Mouse (Mus musculus): ENCODE results near the gene Ptgis.
A peak's percentile ranks its signal among the peaks of the same experiment; 100 is the strongest.

Ptgis gene

DNA sequence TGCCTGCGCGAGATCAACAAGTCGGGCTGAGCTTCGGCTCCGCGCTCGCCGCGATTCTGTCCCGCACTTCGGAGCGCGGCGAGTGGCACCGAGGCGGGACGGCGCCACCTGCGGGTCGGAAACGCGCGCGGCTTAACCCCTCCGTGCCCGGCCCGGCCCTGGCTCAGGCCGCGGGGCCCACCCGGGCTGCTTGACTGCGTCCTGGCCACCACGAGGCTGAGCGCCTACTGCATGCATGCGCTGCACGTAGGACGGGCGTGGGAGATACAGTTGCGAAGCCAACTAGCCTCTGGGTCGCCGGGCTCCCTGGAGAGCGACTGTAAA lies 50.4 kb downstream of the Ptgis start, which contains the start of gene Kcnb1:
Gene Kcnb1 (minus strand): TSS at position 80 of the 324 bp plus-strand sequence.
- DNase-seq (ENCODE audit: low spot score), result peak; percentile 64

DNA sequence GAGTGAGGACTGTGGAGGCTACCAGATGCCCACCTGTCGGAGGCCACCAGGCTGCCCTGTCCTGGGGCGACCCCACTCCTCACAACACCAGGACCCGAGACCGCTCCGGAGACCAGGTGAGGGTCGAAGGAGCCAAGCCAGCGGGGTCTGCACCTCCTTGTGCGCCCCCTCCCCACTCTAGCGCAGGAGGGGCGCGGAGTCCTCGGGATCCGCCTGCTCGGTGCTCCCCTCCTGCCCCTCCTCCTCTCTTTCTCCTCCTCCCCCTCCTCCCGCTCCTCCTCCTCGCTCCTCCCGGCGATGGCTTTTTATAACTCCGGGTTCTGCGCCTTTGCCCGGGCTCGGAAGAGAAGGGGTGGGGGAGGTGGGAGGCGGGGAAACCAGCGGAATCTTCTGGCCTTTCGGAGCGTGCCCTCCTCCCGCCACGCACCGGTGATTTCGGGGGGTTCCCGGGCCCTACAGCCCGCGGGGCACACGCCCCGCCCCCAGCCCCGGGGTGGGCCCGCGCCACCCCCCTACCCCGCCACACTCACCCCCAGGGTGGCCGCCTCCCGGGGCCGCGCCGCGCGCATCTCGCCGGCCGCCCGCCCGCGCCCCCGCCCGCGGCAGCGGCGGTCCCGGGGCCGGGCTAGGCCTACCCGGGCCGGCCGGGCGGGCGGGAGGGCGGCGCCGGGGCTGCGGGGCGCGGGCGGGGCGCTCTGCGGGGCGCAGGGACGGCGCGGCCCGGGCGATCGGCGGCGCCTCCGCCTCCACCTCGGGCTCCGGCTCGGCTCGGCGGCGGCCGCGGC lies 50.9 kb downstream of the Ptgis start:
- no peak for DNase-seq (ENCODE audit: low spot score)

DNA sequence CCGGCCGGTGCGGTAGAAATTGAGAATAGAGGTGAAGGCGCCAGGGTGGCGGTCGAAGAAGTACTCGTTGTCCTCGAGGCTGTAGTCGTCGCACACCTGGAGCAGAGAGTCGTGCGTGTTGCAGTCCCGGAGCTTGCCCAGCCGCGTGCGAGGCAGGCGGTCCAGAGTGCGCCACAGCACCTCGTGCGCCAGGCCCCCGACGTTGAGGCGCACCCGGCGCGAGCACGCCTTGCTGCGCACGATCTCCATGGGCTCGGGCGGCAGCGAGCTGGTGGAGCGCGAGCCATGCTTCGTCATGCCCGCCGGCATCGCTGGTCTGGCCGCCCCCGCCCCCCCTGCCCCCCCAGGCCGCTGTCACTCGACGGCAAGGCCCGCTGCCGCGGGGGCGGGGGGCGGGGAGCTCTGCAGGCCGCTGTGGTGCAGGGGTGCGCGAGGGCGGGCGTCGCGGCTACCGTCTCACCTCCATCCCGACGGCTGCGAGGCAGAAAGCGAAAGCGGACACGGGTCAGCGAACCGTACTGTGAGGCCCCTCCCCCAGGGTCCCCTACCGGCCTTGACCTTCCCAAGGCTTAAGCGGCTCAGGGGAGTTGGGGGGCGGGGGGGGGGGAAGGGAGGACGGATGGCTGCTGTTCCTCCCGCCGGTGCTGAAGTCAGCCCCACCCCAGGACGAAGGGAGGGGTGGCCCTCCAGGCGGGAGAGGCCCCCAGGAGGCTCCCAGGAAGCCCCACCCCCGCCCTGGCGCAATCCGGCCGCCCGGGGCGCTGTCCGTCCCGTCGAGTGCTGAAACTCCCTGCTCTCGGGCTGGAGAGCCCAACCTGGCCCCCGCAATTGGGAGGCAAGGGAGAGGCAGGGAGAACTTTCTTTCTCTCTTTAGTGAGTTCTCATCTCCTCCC lies 51.8 kb downstream of the Ptgis start:
- peak; percentile 89 for DNase-seq (ENCODE audit: low spot score)

DNA sequence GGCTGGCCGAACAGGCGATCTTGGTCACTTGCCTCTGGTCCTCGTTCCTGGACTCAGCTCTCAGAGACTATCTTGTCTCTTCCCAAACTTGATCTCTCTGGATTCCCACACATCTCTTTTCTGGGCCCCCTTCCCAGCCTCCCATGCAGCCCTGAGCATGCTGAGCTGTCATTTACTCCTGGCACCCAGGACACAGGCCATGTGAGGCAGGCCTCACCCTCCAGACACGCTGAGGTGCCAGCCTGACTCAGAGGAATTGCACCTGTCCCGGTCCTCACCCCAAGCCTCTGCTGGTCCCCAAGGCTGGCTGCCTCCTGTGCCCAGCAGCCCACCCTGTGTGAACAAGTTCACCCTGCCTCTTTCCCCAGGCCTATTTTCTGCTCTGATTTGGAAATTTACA lies 53.3 kb downstream of the Ptgis start:
- no peak for DNase-seq (ENCODE audit: low spot score)

DNA sequence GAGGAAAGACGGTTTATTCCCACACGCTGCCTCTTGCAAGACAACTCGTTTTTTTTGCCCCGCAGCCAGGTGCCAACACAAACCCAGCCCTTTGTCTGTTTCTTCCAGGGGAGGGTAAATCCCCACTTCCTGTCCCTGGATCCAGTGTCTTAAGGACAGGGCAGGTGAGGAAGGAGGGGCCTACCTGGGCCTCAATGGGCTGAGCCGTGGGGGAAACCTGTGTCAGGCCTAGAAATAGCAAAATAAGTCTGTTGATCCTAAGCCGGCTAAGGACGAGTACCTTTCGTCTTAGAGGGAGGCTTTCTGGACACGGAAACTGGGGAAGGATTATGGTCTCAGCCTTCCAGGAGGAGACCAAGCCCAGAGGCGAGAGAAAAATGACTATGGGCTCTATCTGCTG lies 53.9 kb downstream of the Ptgis start:
- DNase-seq (ENCODE audit: low spot score), result no peak

DNA sequence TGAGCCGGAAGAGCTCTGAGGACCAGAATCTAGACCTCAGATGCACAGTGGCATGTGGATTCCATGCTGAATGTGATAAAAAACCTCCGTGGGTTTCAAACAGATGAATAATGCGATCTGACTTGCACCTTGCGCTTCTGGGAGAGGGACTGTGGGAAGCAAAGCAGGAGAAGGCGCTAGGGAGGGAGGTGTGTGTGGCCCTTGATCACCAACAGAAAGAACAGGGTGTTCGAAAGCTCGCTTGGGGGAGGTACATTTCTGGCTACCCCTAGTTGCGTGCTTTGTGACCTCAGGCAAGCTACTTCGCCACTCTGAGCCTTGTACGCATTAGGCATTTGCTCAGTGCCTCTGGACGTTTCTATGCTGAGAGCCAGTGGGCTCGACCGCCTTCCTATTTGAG lies 54.4 kb downstream of the Ptgis start:
- no peak for DNase-seq (ENCODE audit: low spot score)

DNA sequence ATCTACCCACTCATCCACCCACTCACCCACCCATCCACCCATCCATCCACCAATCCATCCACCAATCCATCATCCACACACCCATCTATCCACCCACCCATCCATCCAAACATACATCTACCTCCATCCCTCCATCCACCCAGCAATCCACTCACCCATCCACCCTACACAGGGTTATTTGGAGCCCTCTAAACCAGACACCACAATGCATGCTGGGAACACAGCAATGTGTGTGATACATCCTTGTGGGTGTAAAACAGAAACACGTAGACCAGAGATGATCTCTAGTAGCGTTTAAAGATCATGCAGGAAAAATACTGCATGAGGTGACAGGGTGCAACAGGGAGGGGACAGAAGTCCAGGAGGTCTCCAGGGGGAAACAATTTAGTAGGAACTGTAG lies 55.0 kb downstream of the Ptgis start:
- no peak for DNase-seq (ENCODE audit: low spot score)

DNA sequence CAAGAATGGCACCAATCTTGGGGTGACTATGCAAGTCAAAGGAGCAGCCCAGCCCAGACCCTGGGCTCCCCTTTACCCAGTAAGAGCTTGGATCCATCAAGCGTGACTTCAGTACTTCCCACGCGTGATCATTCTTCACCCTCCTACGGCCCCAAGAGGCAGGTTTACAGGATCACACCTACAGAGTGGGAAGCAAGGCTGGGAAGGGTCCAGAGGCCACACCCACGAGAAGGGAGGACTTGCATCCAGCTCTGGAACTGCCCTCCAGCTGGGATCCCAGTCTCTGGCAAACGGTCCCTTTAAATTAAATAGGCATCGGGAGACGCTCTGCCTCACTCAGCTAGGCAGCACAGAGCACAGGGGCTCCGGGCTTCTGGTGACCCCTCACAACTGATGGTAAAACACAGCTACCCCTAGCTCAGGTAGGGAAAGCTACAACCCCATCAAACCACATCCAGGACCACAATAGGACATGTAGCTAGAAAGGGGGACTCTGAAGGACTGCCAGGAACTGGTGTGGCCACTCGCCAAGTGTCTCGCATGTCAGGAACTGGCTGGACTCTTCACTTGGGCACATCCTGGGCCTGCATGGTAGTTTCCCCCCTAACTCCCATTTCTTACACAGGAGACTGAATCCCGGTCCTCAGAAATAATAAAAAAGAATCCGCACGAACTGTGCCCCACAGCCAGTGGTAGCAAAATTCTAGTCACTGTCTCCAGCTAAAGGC lies 58.6 kb downstream of the Ptgis start:
- DNase-seq (ENCODE audit: low spot score), result no peak

DNA sequence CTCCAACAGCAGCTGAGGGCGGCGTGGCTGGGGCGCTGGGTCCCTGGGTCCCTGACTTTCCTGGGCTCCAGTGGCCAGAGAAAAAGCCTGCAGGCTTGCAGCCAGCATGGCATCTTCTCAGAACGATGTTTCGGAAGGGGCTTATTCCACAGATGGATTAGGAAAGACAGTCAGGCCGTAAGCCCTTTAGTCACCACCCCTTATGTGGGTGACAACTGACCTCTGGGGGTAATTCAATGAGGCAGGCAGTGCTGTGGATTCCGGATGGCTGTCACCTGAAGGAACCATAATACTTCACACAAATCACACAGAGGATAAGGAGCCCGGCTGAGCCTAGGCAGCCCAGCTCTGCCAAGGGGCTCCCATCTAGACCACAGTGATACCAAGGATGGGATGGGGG lies 59.3 kb downstream of the Ptgis start:
- DNase-seq (ENCODE audit: low spot score), result no peak

DNA sequence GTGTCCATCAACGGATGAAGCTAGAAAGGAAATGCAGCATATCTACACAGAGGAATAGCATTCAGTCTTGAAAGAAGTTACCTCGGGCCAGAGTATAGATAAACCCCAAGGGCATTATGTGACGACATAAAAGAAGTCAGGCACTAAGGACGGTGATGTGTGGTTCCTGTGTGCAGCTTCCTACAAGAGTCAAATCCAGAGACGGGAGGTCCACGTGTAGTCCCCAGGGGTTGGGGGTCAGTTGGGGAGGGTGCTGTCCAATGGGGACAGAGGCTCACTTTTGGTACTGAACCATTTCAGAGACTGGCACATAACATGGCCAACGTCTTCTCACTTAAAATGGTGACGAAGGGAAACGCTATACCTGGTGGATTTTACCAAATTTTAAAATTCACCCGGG lies 61.1 kb downstream of the Ptgis start:
- DNase-seq (ENCODE audit: low spot score), result no peak

DNA sequence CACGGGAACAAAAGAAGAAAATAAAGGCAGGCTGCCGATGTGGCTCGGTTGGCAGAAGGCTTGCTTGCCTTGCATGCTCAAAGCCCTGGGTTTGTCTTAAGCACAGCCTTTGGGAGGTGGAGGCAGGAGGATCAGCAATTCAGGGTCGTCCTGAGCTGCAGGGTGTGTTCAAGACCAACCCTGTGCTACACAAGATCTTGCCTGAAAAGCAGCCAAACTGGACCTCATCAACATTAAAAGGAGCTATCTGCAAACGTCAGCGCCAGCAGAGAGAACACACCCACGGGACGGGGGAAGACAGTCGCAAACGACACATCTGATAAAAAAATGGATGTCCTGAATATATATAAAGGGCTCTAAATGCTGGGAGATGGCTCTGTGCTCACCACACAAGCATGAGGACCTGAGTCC lies 63.2 kb downstream of the Ptgis start:
- DNase-seq (ENCODE audit: low spot score), result no peak

DNA sequence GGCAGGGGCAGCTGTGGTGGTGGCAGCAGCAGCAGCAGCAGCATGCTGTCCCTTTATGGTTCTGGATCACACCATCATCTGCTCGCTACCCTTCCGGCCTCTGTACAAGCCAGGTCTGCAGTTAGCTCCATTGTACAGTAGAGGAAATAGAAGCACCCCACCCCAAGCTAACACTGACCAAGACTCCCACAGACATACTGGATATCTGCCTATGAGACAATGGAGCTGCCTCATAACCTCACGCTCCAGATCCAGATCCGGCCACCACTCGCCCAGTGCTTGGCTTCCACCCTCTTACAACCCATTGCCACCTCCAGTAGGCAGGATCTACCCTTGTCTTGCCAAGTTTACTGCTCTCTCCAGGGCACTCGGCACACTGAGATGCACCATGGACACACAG lies 65.1 kb downstream of the Ptgis start:
- DNase-seq (ENCODE audit: low spot score), result no peak

DNA sequence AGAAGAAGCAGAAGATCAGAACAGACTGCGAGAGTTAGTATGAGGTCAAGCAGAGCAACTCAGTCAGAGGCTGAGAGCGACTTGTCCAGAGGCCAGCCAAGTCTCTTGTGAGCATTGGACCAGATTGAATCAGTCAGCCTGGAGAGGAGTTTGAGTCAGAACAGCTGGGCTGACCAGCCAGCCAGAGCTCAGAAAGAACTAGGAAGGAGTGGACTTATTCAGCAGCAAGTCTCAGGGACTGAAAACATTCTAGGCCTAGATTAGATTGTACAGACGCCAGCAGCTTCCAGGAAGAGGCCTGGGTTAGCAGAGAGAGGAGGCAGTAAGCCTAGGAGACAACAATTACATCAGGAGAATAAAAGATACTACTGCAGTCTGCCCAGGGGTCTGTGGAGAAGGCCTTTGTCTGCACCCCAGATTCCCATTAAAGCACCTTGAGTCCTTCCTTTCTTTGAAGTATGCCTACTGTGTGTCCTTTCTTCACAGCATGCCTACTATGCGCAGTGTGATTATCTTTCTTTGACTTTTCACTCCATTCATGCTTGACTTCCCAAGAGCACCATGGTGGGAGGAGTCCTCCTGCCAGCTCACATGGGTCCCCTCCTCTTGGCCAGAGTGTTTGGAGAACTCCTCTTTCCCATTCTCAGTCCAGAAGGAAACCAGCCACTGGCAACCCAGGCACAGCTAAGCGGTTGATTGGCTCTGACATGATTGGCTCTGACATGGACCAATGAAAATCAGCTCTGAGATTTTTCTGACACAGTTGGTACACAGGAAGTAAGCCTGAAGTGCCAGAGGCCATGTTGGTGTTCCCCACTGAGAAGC lies 67.1 kb downstream of the Ptgis start:
- DNase-seq (ENCODE audit: low spot score), result no peak

DNA sequence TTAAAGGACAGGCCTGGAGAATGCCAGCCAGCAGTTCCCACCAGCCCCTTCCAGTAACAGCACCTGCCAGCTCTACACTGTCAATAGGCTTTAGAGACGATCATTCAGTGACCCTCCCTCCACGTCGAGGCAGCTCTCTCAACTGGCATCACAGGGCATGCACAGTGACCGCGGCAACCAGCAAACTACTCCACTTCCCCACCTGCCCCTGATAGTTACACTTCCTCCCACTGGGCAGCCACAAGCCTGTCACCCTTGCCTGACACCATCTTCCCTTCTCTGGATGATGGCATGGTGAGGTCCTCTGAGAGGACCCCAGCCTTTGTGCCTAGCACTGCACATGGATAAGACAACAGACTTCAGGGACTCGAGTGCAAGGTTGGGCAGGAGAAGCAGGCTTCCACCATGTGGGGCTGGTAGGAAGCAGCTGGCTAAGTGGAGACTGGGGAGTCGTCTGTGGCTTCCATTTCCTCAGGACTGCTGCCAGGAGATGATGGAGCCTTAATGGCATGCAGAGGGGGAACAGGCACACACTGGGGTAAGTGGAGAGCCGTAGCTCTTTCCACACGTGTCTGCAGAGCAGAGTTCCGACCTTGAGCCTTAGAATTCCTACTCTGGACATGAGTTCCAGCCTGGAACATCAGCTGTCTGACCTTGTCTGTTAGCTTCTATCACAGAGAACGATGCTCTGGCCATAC lies 72.7 kb downstream of the Ptgis start:
- no peak for DNase-seq (ENCODE audit: low spot score)

DNA sequence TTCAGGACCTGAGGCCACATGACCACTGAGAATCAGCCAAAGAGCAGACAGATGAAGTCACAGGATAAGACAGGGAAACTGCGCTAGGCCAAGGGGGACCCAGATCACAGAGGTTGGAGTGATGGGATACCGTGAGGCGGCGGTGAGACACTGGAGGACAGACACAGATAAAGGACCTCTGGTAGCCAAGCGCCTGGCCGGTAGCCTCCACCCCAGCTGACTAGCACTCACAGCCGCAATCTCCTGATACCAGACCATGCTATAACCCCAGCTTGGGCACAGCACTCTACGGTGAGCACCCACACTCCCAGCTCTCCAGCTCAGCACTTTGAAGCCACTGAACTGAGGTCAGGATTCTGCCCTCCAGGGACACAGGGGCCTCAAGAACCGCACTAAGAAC lies 76.8 kb downstream of the Ptgis start:
- no peak for DNase-seq (ENCODE audit: low spot score)

DNA sequence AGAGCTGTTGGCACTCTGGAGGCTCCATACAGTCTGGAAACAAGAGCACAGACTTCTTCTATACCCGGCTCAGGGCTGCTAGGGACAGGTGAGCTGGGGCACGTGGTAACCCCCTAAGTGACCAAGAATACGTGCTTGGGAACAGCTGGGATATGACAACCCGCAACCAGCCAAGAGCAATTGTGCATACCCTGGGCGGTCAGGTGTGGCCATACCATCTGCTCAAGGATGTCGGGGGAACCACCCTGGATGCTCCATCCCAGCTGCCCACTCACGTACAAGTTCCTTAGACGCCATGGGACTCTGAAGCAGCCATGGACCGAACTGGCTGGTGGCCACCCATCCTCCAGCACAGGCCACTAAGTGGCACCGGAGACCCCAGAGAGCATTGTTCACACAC lies 77.3 kb downstream of the Ptgis start:
- no peak for DNase-seq (ENCODE audit: low spot score)

DNA sequence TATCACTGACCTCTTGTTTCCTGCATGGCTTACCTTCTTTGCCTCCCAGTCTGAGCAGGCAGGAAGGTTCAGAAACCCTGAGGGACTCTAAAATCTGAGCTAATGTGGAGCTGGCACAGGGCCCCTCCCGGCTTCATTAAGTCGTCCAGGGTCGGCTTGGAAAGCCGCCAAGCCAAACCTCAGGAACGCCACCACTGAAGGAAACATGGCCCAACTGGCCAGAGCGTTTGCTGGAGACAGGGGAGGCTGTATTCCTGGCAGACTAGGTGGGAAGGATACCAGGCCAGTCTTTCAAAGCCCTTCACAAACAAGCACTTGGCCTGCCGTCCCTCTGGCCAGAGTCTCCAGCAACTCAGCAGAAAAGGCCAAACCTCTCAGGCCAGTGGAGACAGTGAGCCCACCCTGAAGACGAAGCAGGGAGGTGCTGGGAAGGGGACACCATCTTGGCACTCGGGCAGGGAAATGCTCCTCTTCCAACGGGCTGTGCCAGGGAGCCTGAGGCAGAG lies 77.8 kb downstream of the Ptgis start:
- peak; percentile 9 for DNase-seq (ENCODE audit: low spot score)

DNA sequence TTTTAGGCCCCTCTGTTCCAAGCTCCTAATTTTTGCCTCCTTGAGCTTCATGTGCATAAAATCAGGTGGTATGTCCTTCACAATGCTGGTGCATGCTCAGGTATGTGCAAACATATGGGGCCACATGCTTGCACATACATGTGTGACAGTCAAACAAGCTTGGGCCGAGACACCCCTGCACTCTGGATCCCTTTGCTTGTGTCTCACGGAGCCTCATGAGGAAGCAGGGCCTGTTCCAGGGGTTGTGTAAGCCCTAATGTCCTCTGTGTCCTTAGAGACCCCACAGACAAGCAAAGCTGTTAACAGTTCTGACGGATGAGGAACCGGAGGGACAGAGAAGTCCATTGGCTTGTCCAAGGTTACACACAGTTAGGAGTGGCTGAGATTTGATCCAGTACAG lies 80.7 kb downstream of the Ptgis start:
- no peak for DNase-seq (ENCODE audit: low spot score)

DNA sequence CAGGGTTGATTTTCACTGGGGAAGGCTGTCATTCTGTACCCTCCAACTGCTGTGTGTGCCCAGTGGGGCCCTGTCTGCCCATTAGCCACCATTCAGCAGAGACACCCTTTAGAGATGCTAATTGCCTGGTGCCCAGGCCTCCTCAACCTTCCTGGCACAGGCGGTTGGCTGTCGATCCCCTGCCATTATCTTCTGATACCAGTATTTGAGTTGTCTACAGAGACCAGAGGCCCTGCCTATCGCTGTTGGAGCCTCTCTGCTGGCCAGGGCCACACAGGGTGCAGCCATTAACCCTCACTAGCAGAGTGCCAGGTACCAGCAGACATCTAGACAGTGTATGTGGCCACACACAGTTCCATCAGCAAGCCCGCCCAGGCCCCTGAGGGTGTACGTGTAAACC lies 81.6 kb downstream of the Ptgis start:
- DNase-seq (ENCODE audit: low spot score), result no peak

DNA sequence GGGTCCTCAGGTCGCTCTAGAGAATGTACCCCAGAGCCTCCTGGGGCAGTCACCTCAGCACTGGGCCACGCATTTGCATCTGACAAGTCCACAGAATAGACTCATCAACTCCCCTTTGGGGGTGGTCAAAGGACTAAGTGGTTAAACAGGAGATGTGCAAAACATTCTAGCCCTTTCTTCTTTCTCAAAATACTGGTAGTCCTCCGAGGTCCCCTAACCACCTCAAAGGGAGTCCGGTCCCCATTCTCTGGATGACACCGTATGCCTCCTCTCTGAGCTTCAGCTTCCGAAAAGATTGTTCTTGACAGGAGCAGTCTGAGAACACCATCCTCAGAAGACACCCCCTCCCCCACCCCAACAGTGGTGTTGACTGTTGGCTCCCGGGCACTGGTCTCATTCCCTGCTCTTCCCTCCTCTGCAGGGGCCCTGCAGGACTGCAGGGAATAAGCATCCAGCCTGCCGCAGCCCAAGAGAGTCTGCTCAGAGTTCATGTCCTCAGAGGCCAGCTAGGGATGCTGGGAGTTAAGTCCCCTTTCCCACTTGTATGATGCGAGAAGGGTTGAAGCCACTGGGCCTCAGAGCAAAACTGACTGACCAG lies 84.2 kb downstream of the Ptgis start:
- DNase-seq (ENCODE audit: low spot score), result no peak

DNA sequence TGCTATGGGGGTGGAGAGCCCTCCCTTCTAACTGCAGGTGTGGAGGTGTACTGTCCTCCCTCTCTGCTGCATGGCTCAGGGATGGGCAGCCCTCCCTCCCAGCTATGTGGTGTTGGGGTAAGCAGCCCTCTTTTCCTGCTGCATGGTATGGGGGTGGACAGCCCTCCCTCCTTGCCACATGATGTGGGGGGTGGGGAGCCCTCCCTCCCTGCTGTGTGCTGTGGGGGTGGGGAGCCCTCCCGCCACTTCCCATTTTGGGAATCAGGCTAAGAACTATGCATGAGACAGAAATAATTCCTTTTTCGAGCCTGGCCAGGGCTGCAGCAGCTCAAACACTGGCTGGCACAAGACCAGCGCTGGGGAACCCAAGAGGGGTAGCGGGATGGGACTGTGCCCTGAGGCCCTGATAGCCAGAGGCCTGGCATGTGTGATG lies 84.8 kb downstream of the Ptgis start:
- DNase-seq (ENCODE audit: low spot score), result no peak
